Mouse (Mus musculus) brain, embryonic 14.5 days (tissue): ENCODE measurements around the gene Smim6.

Experiments used
- CTCF ChIP-seq: fragments of 200-500 bp; IDR thresholded peaks from 2 replicates; pipeline ENCODE4 v1.5.1; 2012; ENCODE audit warnings: inconsistent platforms, mild to moderate bottlenecking, moderate library complexity, borderline replicate concordance; ENCODE audit not compliant: insufficient read depth, insufficient read length; ENCODE audit errors: extremely low read depth
- POLR2A ChIP-seq: fragments of 200-500 bp; IDR thresholded peaks from 2 replicates; pipeline ENCODE4 v1.6.1; 2012; ENCODE audit warnings: mild to moderate bottlenecking, inconsistent platforms, borderline replicate concordance; ENCODE audit not compliant: poor library complexity, insufficient read depth, insufficient read length, severe bottlenecking; ENCODE audit errors: extremely low read depth

DNA sequence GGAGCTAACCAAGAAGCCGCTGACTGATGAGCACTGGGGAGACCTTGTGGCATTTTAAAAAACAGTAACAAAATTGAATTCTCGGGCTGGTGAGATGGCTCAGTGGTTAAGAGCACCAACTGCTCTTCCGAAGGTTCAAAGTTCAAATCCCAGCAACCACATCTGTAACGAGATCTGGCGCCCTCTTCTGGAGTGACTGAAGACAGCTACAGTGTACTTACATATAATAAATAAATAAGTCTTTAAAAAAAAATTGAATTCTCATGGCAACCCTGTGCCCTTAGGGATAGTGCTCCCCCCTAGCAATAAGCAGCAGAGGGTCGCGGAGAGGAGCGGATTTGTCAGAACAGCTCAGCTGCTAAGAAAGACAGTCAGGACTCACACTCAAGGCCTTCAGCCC is 47.9 kb upstream of the Smim6 start:
- TF ChIP-seq POLR2A: no peak
- no peak for TF ChIP-seq CTCF
